Mouse (Mus musculus) stomach, postnatal 0 days (tissue): ENCODE measurements around the gene Atp6v1g1. TPM values are rescaled to one million over a fixed set of nuclear protein-coding genes. Genes with fewer than 3 reads are reported as not detected.

Experiments used
- ATAC-seq: fragments of 200-750 bp; cut with Nextera tagmentation; 2 replicates; pipeline ENCODE4 v1.8.0; 2017; ENCODE audit not compliant: low FRiP score, low TSS enrichment
- DNase-seq: peaks from one replicate; pipeline ENCODE4 v3.0.0-alpha.2; 2016; ENCODE audit warnings: low spot score
- H3K27ac ChIP-seq: fragments of 300-500 bp; sonication (generic); replicated peaks from 2 replicates; pipeline ENCODE4 v1.5.1; 2014; ENCODE audit warnings: mild to moderate bottlenecking, control low read depth
- H3K27me3 ChIP-seq: fragments of 300-500 bp; sonication (generic); 2 replicates; pipeline ENCODE4 v1.6.1; 2014; ENCODE audit warnings: low read length; ENCODE audit not compliant: control insufficient read depth, insufficient read depth
- H3K36me3 ChIP-seq: fragments of 300-500 bp; sonication (generic); 2 replicates; pipeline ENCODE4 v1.6.1; 2014; ENCODE audit warnings: low read length, mixed read lengths; ENCODE audit not compliant: control insufficient read depth, insufficient read depth
- H3K4me1 ChIP-seq: fragments of 300-500 bp; sonication (generic); replicated peaks from 2 replicates; pipeline ENCODE4 v1.6.1; 2014; ENCODE audit warnings: antibody characterized with exemption; ENCODE audit not compliant: control insufficient read depth, insufficient read depth
- H3K4me2 ChIP-seq: fragments of 300-500 bp; sonication (generic); replicated peaks from 2 replicates; pipeline ENCODE4 v1.6.1; 2014; ENCODE audit warnings: low read depth, mild to moderate bottlenecking, control low read depth, moderate library complexity
- H3K4me3 ChIP-seq: fragments of 300-500 bp; sonication (generic); 2 replicates; pipeline ENCODE4 v1.5.1; 2014; ENCODE audit warnings: low read depth, low read length, control low read depth
- H3K9ac ChIP-seq: fragments of 300-500 bp; sonication (generic); 2 replicates; pipeline ENCODE4 v1.6.1; 2014; ENCODE audit warnings: mild to moderate bottlenecking, low read length, control low read depth, mixed read lengths
- H3K9me3 ChIP-seq: fragments of 300-500 bp; sonication (generic); 2 replicates; pipeline ENCODE4 v1.6.1; 2016; ENCODE audit warnings: low read length; ENCODE audit not compliant: control insufficient read depth
- CTCF ChIP-seq: IDR thresholded peaks from 2 replicates; pipeline ENCODE4 v1.5.1; 2016; ENCODE audit warnings: antibody characterized with exemption, low read depth, mild to moderate bottlenecking, moderate library complexity
- EP300 ChIP-seq: optimal IDR thresholded peaks from 2 replicates; pipeline ENCODE3; 2016; ENCODE audit warnings: antibody characterized with exemption
- WGBS: fragments of 180-500 bp; shearing (Covaris S2); extraction: QIAGEN DNeasy Blood & Tissue Kit; methylation state at CpG from one replicate; pipeline ENCODE4 v1.1.7; 2014; 5-methylcytosine and 5-hydroxymethylcytosine counted together
- polyA plus RNA-seq: library from polyadenylated mRNA; unstranded; fragments of >200 nt; fragmentation: Nextera tagmentation; extraction: Ambion mirVana; gene quantifications from 2 replicates; pipeline ENCODE4 v1.2.1, GENCODE M21; 2015

The Atp6v1g1 gene
- polyA plus RNA-seq, 1 experiment from 2014 or later, result 234 TPM

- H3K4me1 ChIP-seq, result peaks cover 2% of the 10 kb centered on the region
- no peak overlapping the region for H3K9ac ChIP-seq
- ATAC-seq (no peak), DNase-seq (no peak)
- no peaks in the 10 kb centered on the region for H3K9me3 ChIP-seq
- peaks cover 7% of the 10 kb centered on the region; the same call in 1 of the 2 replicates for H3K36me3 ChIP-seq
- H3K4me2 ChIP-seq, result no peak overlapping the region
- H3K27me3 ChIP-seq, result no peaks in the 10 kb centered on the region
- WGBS, result 82% methylated on average over 3 of the region's 3 CpGs
- peak; percentile 13; the same call in 1 of the 2 replicates for TF ChIP-seq CTCF
- no peak for TF ChIP-seq EP300
- no peak overlapping the region for H3K27ac ChIP-seq
- H3K4me3 ChIP-seq, result no peak overlapping the region
Observed at GRCm38 (mm10) chr4:63548491-63548890, 3.9 kb downstream of the Atp6v1g1 start.

- H3K9me3 ChIP-seq, result no peaks in the 10 kb centered on the region
- no peaks in the 10 kb centered on the region for H3K27me3 ChIP-seq
- no peaks in the 10 kb centered on the region; the same call in 1 of the 2 replicates for H3K4me1 ChIP-seq
- H3K36me3 ChIP-seq, result peaks cover 7% of the 10 kb centered on the region; the same call in 1 of the 2 replicates
- no peak overlapping the region for H3K4me2 ChIP-seq
- TF ChIP-seq EP300, result no peak
- TF ChIP-seq CTCF, result no peak
- H3K9ac ChIP-seq, result no peak overlapping the region
- no peak overlapping the region for H3K27ac ChIP-seq
- ATAC-seq (no peak), DNase-seq (no peak)
- WGBS, result 90% methylated on average over 3 of the region's 3 CpGs
- H3K4me3 ChIP-seq, result no peak overlapping the region
Observed at GRCm38 (mm10) chr4:63550908-63551307, 6.3 kb downstream of the Atp6v1g1 start.

- Histone ChIP-seq H3K4me2 (no peak overlapping the region), H3K4me3 (no peak overlapping the region), H3K4me1 (peaks cover 4% of the 10 kb centered on the region), H3K27me3 (no peaks in the 10 kb centered on the region), H3K9ac (no peak overlapping the region), H3K9me3 (no peaks in the 10 kb centered on the region), H3K27ac (no peak overlapping the region), H3K36me3 (peaks cover 7% of the 10 kb centered on the region; the same call in 1 of the 2 replicates)
- TF ChIP-seq CTCF, result no peak
- TF ChIP-seq EP300, result no peak
- 76% methylated on average over 1 of the region's 1 CpGs for WGBS
- DNase-seq, result no peak
- no peak for ATAC-seq
Observed at GRCm38 (mm10) chr4:63552865-63553264, 8.3 kb downstream of the Atp6v1g1 start.

GRCm38 (mm10) chr4:63553789-63554576 is 9.4 kb downstream of the Atp6v1g1 start:
- peaks cover 7% of the 10 kb centered on the region; the same call in 1 of the 2 replicates for H3K36me3 ChIP-seq
- ATAC-seq (no peak), DNase-seq (no peak)
- H3K9me3 ChIP-seq, result no peaks in the 10 kb centered on the region
- WGBS, result 59% methylated on average over 4 of the region's 4 CpGs
- no peak overlapping the region for H3K27ac ChIP-seq
- peaks cover 5% of the 10 kb centered on the region for H3K4me1 ChIP-seq
- no peak for TF ChIP-seq CTCF
- no peak for TF ChIP-seq EP300
- H3K27me3 ChIP-seq, result no peaks in the 10 kb centered on the region
- no peak overlapping the region for H3K9ac ChIP-seq
- no peak overlapping the region for H3K4me2 ChIP-seq
- H3K4me3 ChIP-seq, result no peak overlapping the region

GRCm38 (mm10) chr4:63554616-63555015 is 10.0 kb downstream of the Atp6v1g1 start:
- Histone ChIP-seq H3K27me3 (no peaks in the 10 kb centered on the region), H3K27ac (no peak overlapping the region), H3K9me3 (no peaks in the 10 kb centered on the region), H3K9ac (no peak overlapping the region), H3K4me3 (no peak overlapping the region), H3K36me3 (peaks cover 7% of the 10 kb centered on the region; the same call in 1 of the 2 replicates), H3K4me2 (no peak overlapping the region), H3K4me1 (peaks cover 9% of the 10 kb centered on the region)
- TF ChIP-seq CTCF, result no peak
- TF ChIP-seq EP300, result no peak
- no peak for ATAC-seq
- no peak for DNase-seq
- WGBS, result 31% methylated on average over 3 of the region's 3 CpGs

GRCm38 (mm10) chr4:63555111-63555510 is 10.5 kb downstream of the Atp6v1g1 start:
- H3K27ac ChIP-seq, result no peak overlapping the region
- H3K4me1 ChIP-seq, result peaks cover 11% of the 10 kb centered on the region
- peaks cover 7% of the 10 kb centered on the region; the same call in 1 of the 2 replicates for H3K36me3 ChIP-seq
- ATAC-seq, result no peak
- no peak overlapping the region for H3K4me3 ChIP-seq
- no peaks in the 10 kb centered on the region for H3K27me3 ChIP-seq
- no peaks in the 10 kb centered on the region for H3K9me3 ChIP-seq
- no peak overlapping the region for H3K9ac ChIP-seq
- whole genome bisulfite sequencing, result 75% methylated on average over 2 of the region's 2 CpGs
- no peak overlapping the region for H3K4me2 ChIP-seq
- DNase-seq, result no peak
- TF ChIP-seq CTCF (no peak), EP300 (no peak)
